Mouse (Mus musculus): ENCODE measurements around the gene Rasl12. TPM values are rescaled to one million over a fixed set of nuclear protein-coding genes. Genes with fewer than 3 reads are reported as not detected.
A peak's percentile ranks its signal among the peaks of the same experiment; 100 is the strongest.

The Rasl12 gene
- polyA plus RNA-seq, 1 experiment from 2014 or later = 5.0 TPM

GRCm38 (mm10) chr9:65372449-65372848 is 25.9 kb upstream of the Rasl12 start:
- Histone ChIP-seq H3K9me3 (ENCODE audit: control insufficient read depth, low read length) (no peaks in the 10 kb centered on the region), H3K4me3 (ENCODE audit: low read length) (no peak overlapping the region), H3K27me3 (replicated peaks; ENCODE audit: control insufficient read depth, insufficient read depth, low read length) (peaks cover 4% of the 10 kb centered on the region; the same call in 1 of the 2 replicates), H3K36me3 (ENCODE audit: control insufficient read depth, insufficient read depth, low read length) (no peaks in the 10 kb centered on the region), H3K4me1 (ENCODE audit: control insufficient read depth, insufficient read depth, low read length) (no peaks in the 10 kb centered on the region), H3K4me2 (ENCODE audit: low read depth, low read length) (no peak overlapping the region), H3K27ac (ENCODE audit: low read length) (no peak overlapping the region), H3K9ac (ENCODE audit: low read depth, low read length) (no peak overlapping the region)
- no peak for ATAC-seq
- WGBS = 69% methylated on average over 4 of the region's 4 CpGs

GRCm38 (mm10) chr9:65374468-65375162 is 23.7 kb upstream of the Rasl12 start:
- Histone ChIP-seq H3K36me3 (ENCODE audit: control insufficient read depth, insufficient read depth, low read length) (no peaks in the 10 kb centered on the region), H3K9me3 (ENCODE audit: control insufficient read depth, low read length) (no peaks in the 10 kb centered on the region), H3K27me3 (replicated peaks; ENCODE audit: control insufficient read depth, insufficient read depth, low read length) (peaks cover 10% of the 10 kb centered on the region; the same call in 1 of the 2 replicates), H3K9ac (ENCODE audit: low read depth, low read length) (no peak overlapping the region), H3K4me2 (ENCODE audit: low read depth, low read length) (no peak overlapping the region), H3K4me3 (ENCODE audit: low read length) (no peak overlapping the region), H3K4me1 (ENCODE audit: control insufficient read depth, insufficient read depth, low read length) (no peaks in the 10 kb centered on the region), H3K27ac (ENCODE audit: low read length) (no peak overlapping the region)
- 75% methylated on average over 5 of the region's 5 CpGs for WGBS
- no peak for ATAC-seq

GRCm38 (mm10) chr9:65375163-65375934 is 23.0 kb upstream of the Rasl12 start:
- H3K4me1 ChIP-seq (ENCODE audit: control insufficient read depth, insufficient read depth, low read length) = no peaks in the 10 kb centered on the region
- no peak overlapping the region for H3K27ac ChIP-seq (ENCODE audit: low read length)
- no peaks in the 10 kb centered on the region for H3K9me3 ChIP-seq (ENCODE audit: control insufficient read depth, low read length)
- no peak overlapping the region for H3K9ac ChIP-seq (ENCODE audit: low read depth, low read length)
- H3K4me2 ChIP-seq (ENCODE audit: low read depth, low read length) = no peak overlapping the region
- ATAC-seq = no peak
- WGBS = 84% methylated on average over 9 of the region's 9 CpGs
- no peaks in the 10 kb centered on the region for H3K36me3 ChIP-seq (ENCODE audit: control insufficient read depth, insufficient read depth, low read length)
- H3K27me3 ChIP-seq (replicated peaks; ENCODE audit: control insufficient read depth, insufficient read depth, low read length) = peaks cover 15% of the 10 kb centered on the region; the same call in 1 of the 2 replicates
- no peak overlapping the region for H3K4me3 ChIP-seq (ENCODE audit: low read length)

GRCm38 (mm10) chr9:65381017-65381590 is 17.2 kb upstream of the Rasl12 start:
- H3K9ac ChIP-seq (ENCODE audit: low read depth, low read length) = no peak overlapping the region
- no peak overlapping the region for H3K27ac ChIP-seq (ENCODE audit: low read length)
- H3K27me3 ChIP-seq (replicated peaks; ENCODE audit: control insufficient read depth, insufficient read depth, low read length) = peaks cover 25% of the 10 kb centered on the region
- ATAC-seq = no peak
- WGBS = 71% methylated on average over 4 of the region's 4 CpGs
- H3K9me3 ChIP-seq (ENCODE audit: control insufficient read depth, low read length) = no peaks in the 10 kb centered on the region
- H3K4me3 ChIP-seq (ENCODE audit: low read length) = no peak overlapping the region
- no peak overlapping the region for H3K4me2 ChIP-seq (ENCODE audit: low read depth, low read length)
- H3K4me1 ChIP-seq (ENCODE audit: control insufficient read depth, insufficient read depth, low read length) = no peaks in the 10 kb centered on the region
- no peaks in the 10 kb centered on the region for H3K36me3 ChIP-seq (ENCODE audit: control insufficient read depth, insufficient read depth, low read length)

- Histone ChIP-seq H3K4me2 (ENCODE audit: low read depth, low read length) (no peak overlapping the region), H3K27me3 (replicated peaks; ENCODE audit: control insufficient read depth, insufficient read depth, low read length) (peaks cover 20% of the 10 kb centered on the region)
Measured at GRCm38 (mm10) chr9:65382031-65382750, 16.1 kb upstream of the Rasl12 start.

GRCm38 (mm10) chr9:65382751-65383097 is 15.6 kb upstream of the Rasl12 start:
- Histone ChIP-seq H3K9ac (ENCODE audit: low read depth, low read length) (no peak overlapping the region), H3K36me3 (ENCODE audit: control insufficient read depth, insufficient read depth, low read length) (no peaks in the 10 kb centered on the region), H3K4me2 (ENCODE audit: low read depth, low read length) (no peak overlapping the region), H3K27me3 (replicated peaks; ENCODE audit: control insufficient read depth, insufficient read depth, low read length) (peaks cover 24% of the 10 kb centered on the region), H3K4me1 (ENCODE audit: control insufficient read depth, insufficient read depth, low read length) (no peaks in the 10 kb centered on the region), H3K4me3 (ENCODE audit: low read length) (no peak overlapping the region), H3K9me3 (ENCODE audit: control insufficient read depth, low read length) (no peaks in the 10 kb centered on the region), H3K27ac (ENCODE audit: low read length) (no peak overlapping the region)
- no peak for ATAC-seq
- WGBS = 53% methylated on average over 3 of the region's 3 CpGs

More at GRCm38 (mm10) chr9:65382031-65382750, 16.1 kb upstream of the Rasl12 start:
- WGBS = 79% methylated on average over 6 of the region's 6 CpGs
- ATAC-seq = no peak
- Histone ChIP-seq H3K4me3 (ENCODE audit: low read length) (no peak overlapping the region), H3K36me3 (ENCODE audit: control insufficient read depth, insufficient read depth, low read length) (no peaks in the 10 kb centered on the region), H3K27ac (ENCODE audit: low read length) (no peak overlapping the region), H3K4me1 (ENCODE audit: control insufficient read depth, insufficient read depth, low read length) (no peaks in the 10 kb centered on the region), H3K9ac (ENCODE audit: low read depth, low read length) (no peak overlapping the region), H3K9me3 (ENCODE audit: control insufficient read depth, low read length) (no peaks in the 10 kb centered on the region)

DNA sequence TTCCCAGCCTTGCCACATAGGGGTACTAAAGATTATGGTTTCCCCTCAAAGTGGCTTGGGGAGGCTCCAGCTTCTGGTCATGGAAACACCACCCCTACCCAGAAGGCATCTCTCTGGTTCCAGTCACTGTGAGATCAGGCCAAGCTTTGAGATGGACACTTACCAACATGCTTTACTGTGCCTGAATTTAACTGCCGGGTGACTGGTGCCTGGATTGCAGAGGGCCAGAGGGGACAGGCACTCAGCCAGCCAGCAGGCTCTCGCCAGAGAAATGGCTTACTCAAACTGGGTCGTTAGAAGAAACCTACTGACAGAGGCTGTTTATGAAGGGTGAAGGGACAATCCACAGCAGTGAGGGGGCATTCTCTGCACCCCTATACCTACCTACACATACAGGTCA is 14.0 kb upstream of the Rasl12 start:
- no peak overlapping the region for H3K27ac ChIP-seq (ENCODE audit: low read length)
- no peak for ATAC-seq

GRCm38 (mm10) chr9:65386373-65387140 is 11.7 kb upstream of the Rasl12 start:
- Histone ChIP-seq H3K9me3 (ENCODE audit: control insufficient read depth, low read length) (no peaks in the 10 kb centered on the region; the same call in 1 of the 2 replicates), H3K27me3 (replicated peaks; ENCODE audit: control insufficient read depth, insufficient read depth, low read length) (peaks cover 47% of the 10 kb centered on the region), H3K36me3 (ENCODE audit: control insufficient read depth, insufficient read depth, low read length) (no peaks in the 10 kb centered on the region), H3K27ac (ENCODE audit: low read length) (no peak overlapping the region), H3K4me3 (ENCODE audit: low read length) (no peak overlapping the region), H3K4me1 (ENCODE audit: control insufficient read depth, insufficient read depth, low read length) (peaks cover 6% of the 10 kb centered on the region; the same call in 1 of the 2 replicates), H3K9ac (ENCODE audit: low read depth, low read length) (no peak overlapping the region), H3K4me2 (ENCODE audit: low read depth, low read length) (no peak overlapping the region)
- 27% methylated on average over 8 of the region's 8 CpGs for WGBS
- peak; percentile 49 for ATAC-seq

More for the DNA sequence above, 14.0 kb upstream of the Rasl12 start:
- Histone ChIP-seq H3K36me3 (ENCODE audit: control insufficient read depth, insufficient read depth, low read length) (no peaks in the 10 kb centered on the region), H3K4me3 (ENCODE audit: low read length) (no peak overlapping the region), H3K9ac (ENCODE audit: low read depth, low read length) (no peak overlapping the region), H3K9me3 (ENCODE audit: control insufficient read depth, low read length) (no peaks in the 10 kb centered on the region), H3K4me1 (ENCODE audit: control insufficient read depth, insufficient read depth, low read length) (no peaks in the 10 kb centered on the region), H3K27me3 (replicated peaks; ENCODE audit: control insufficient read depth, insufficient read depth, low read length) (peaks cover 31% of the 10 kb centered on the region), H3K4me2 (ENCODE audit: low read depth, low read length) (no peak overlapping the region)
- 44% methylated on average over 3 of the region's 3 CpGs for WGBS
